Mouse (Mus musculus): ENCODE results near the gene Lamtor3.

DNA sequence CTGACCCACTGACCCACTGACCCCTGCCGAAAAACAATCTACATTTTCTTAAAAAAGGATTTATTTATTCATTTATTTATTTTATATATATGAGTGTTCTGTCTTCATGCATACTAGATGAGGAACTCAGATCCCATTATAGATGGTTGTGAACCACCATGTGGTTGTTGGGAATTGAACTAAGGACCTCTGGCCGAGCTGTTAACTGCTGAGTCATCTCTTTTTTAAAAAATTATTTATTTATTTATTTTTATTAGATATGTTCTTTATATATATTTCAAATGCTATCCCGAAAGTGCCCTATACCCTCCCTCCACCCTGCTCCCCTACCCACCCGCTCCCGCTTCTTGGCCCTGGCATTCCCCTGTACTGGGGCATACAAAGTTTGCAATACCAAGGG lies 37.2 kb upstream of the Lamtor3 start:
- TF ChIP-seq POLR2A (IDR thresholded peaks at IDR 0.05; ENCODE audit: low read depth, low read length) (no peak), CTCF (IDR thresholded peaks at IDR 0.05; ENCODE audit: extremely low read depth, insufficient read length, insufficient replicate concordance, low read depth, low read length) (no peak)

Measured in small intestine, adult 2 months (tissue).